Mouse (Mus musculus) cortical plate, adult 2 months (tissue): ENCODE measurements at regions not wholly inside any gene's neighbourhood (a gene's known extent, or its start where the extent isn't known, plus 50 kb on each side); places are given as distances from the start of the nearest gene placed in this dataset.

Experiments
- CTCF ChIP-seq: fragments of 200-500 bp; IDR thresholded peaks from 2 replicates; pipeline ENCODE4 v1.5.1; 2011; ENCODE audit warnings: mild to moderate bottlenecking, control low read depth, low read length; ENCODE audit not compliant: insufficient read depth; ENCODE audit errors: extremely low read depth
- POLR2A ChIP-seq: fragments of 200-500 bp; IDR thresholded peaks from 2 replicates; pipeline ENCODE4 v1.6.1; 2011; ENCODE audit warnings: mild to moderate bottlenecking, low read length, control low read depth; ENCODE audit not compliant: insufficient read depth; ENCODE audit errors: extremely low read depth

DNA sequence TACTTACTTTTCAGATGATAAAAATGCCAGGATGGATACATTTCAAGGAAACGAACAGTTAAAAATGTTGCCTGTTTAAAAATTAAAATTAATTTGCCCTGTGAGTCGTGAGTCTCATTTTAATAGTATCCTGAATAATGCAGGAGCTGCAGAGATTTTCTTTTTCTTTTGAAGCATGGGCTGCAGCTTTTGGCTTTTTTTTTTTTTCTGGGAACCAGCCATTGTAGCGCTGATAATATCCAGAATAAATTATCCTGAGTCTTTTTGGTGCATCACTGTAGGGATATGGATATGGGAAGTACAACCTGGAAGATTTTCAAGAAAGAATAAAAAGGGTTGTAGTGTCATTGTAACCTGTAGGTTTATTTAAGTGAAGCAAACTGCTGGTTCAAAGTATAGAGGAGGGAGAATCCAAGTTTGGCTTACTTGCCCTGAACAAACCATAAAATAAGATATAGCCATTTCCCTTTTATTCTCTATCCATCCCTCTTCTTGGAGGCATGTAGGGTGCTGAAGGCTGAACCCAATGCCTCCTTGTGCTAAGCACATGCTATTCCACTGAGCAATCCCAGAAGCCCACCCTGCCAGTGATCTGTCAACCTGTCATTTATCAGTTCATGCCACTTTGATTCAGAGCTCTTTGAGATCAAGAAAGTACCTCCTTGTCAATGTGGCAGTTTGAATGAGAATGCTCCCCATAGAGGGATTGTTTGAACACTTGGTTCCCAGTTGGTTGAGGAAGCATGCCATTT is 212.5 kb downstream of the Fam181b start:
- no peak for TF ChIP-seq POLR2A
- TF ChIP-seq CTCF: no peak
